Mouse (Mus musculus): ENCODE results near the gene Parl. TPM values are rescaled to one million over a fixed set of nuclear protein-coding genes. Genes with fewer than 3 reads are reported as not detected.

Parl gene
- polyA plus RNA-seq (2012; rRNA removed), result 65.5 and 68.5 TPM in 2 replicates

DNA sequence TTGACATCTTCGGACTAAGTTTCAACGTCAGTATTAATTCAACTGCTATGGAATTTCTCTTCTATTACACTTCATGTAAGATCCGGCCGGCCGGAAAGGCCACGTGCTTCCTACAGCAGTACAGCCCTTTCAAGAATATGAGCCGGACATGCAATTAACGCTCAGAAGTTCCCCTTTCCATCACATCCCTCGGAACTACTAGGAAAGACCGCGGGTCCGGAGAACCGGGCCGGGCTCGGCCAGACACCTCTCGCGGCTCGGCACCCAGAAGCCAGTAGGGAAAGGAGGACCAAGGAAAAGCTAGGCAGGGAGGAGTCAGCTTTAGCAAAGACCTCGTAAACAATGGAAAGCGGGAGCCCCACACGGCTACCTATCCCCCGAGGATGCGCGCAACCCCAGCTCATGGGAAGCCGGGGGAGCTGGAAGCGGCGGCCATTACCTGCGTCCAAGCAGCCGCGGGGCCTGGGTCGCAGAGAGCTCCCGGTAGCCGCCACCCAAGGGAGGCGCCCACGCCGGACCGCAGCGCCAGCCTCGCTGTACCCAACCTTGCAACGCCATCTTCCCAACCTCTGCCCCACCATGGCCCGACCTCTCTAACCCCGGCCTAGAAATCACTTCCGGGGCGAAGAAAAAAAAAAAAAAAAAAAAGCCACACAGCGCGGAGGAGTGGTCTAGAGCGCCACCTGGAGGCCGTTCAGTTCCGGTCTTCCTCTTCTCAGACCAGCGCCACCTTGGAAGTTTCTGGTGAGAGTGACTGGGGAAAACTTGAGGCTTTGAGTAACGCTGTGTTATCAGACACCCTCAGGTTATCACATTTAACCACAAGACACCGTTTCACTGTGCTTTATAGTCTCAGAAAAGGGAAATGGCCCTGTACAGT, at the start of gene Parl:
TSS of gene Parl (minus strand) at position 618 of the 880 bp plus-strand sequence.

GRCm38 (mm10) chr16:20325286-20325685, 23.1 kb upstream of the Parl start, which contains the start of gene Cyp2ab1:
Gene Cyp2ab1 (minus strand): TSS chr16:20325404.

GRCm38 (mm10) chr16:20240468-20241414, 61.4 kb downstream of the Parl start, which contains the start of gene Map6d1:
Gene Map6d1 (minus strand): TSS chr16:20241358.

Other genes starting within 250 kb of the Parl start
- 32.1 and 37.6 TPM in 2 replicates for gene Klhl24, start 204.8 kb downstream of the Parl start, polyA plus RNA-seq (2012; rRNA removed)
- 76.2 and 77.9 TPM in 2 replicates for gene Yeats2, start 161.3 kb downstream of the Parl start, polyA plus RNA-seq (2012; rRNA removed)
- gene Map6d1, start 61.0 kb downstream of the Parl start, polyA plus RNA-seq (2012; rRNA removed), result 3.5 TPM in 2 replicates
- gene Cyp2ab1, start 23.0 kb upstream of the Parl start, polyA plus RNA-seq (2012; rRNA removed), result 0.02 and 0.03 TPM in 2 replicates
- 269 and 286 TPM in 2 replicates for gene Abcc5, start 124.0 kb upstream of the Parl start, polyA plus RNA-seq (2012; rRNA removed)
- 50.9 and 53.0 TPM in 2 replicates for gene Eif2b5, start 196.4 kb upstream of the Parl start, polyA plus RNA-seq (2012; rRNA removed)
- 81.3 and 94.9 TPM in 2 replicates for gene Dvl3, start 214.6 kb upstream of the Parl start, polyA plus RNA-seq (2012; rRNA removed)
- gene Ap2m1, start 233.1 kb upstream of the Parl start, polyA plus RNA-seq (2012; rRNA removed), result 996 and 1,020 TPM in 2 replicates
- 68.0 and 74.3 TPM in 2 replicates for gene Abcf3, start 246.2 kb upstream of the Parl start, polyA plus RNA-seq (2012; rRNA removed)

All from central nervous system, embryonic 14 days (tissue).